Mouse (Mus musculus) heart, adult 2 months (tissue): ENCODE data around the gene Nxph3. TPM values are rescaled to one million over a fixed set of nuclear protein-coding genes. Genes with fewer than 3 reads are reported as not detected.

Source experiments
- DNase-seq, 2 experiments: peaks; one replicate each; pipeline ENCODE4 v3.0.0; 2021
- H3K27ac ChIP-seq: fragments of 200-600 bp; 2 replicates; pipeline ENCODE4 v1.8.1; 2022
- H3K27me3 ChIP-seq: fragments of 200-500 bp; 2 replicates; pipeline ENCODE4 v1.6.1; 2012; ENCODE audit warnings: mild to moderate bottlenecking, low read length, inconsistent platforms, mixed read lengths; ENCODE audit not compliant: control insufficient read depth, insufficient read depth
- H3K36me3 ChIP-seq: fragments of 200-500 bp; 2 replicates; pipeline ENCODE4 v1.6.1; 2012; ENCODE audit warnings: low read length, inconsistent platforms; ENCODE audit not compliant: control insufficient read depth, insufficient read depth
- H3K4me1 ChIP-seq: fragments of 200-500 bp; 2 replicates; pipeline ENCODE4 v1.6.1; 2011; ENCODE audit warnings: low read length; ENCODE audit not compliant: control insufficient read depth, insufficient read depth
- H3K4me3 ChIP-seq: fragments of 200-600 bp; 2 replicates; pipeline ENCODE4 v1.8.1; 2022
- H3K79me2 ChIP-seq: fragments of 200-500 bp; replicated peaks from 2 replicates; pipeline ENCODE4 v1.6.1; 2012; ENCODE audit warnings: mild to moderate bottlenecking, inconsistent platforms, low read length, moderate library complexity, mixed read lengths; ENCODE audit not compliant: control insufficient read depth, insufficient read depth
- H3K9ac ChIP-seq: fragments of 200-500 bp; 2 replicates; pipeline ENCODE4 v1.6.1; 2012; ENCODE audit warnings: low read depth, mild to moderate bottlenecking, control low read depth, inconsistent platforms, low read length, mixed read lengths
- CTCF ChIP-seq: fragments of 200-600 bp; IDR thresholded peaks from 2 replicates; pipeline ENCODE4 v1.8.1; 2022; ENCODE audit warnings: antibody characterized with exemption, mild to moderate bottlenecking, moderate library complexity
- EP300 ChIP-seq: fragments of 200-500 bp; IDR thresholded peaks from 2 replicates; pipeline ENCODE4 v1.6.1; 2011; ENCODE audit warnings: low read depth, low read length, control low read depth; ENCODE audit not compliant: insufficient read depth
- POLR2A ChIP-seq: fragments of 200-500 bp; IDR thresholded peaks from 2 replicates; pipeline ENCODE4 v1.6.1; 2011; ENCODE audit warnings: mild to moderate bottlenecking, low read depth, low read length, control low read depth; ENCODE audit not compliant: insufficient read depth
- WGBS: fragments of 180-500 bp; shearing (Covaris S2); methylation state at CpG from one replicate; pipeline ENCODE4 v1.1.7; 2018; 5-methylcytosine and 5-hydroxymethylcytosine counted together
- intact Hi-C: fragments of 180-260 bp; cut with DNase I; formaldehyde crosslinking; loops from one replicate; pipeline ENCODE4 v1.15.1; 2025
- polyA plus RNA-seq: library from polyadenylated mRNA; depleted of rRNA; stranded (reverse); fragments of >200 nt; gene quantifications from 2 replicates; pipeline ENCODE4 v1.2.3, GENCODE M21; 2012
- total RNA-seq, 2 experiments: library from RNA; stranded (reverse); gene quantifications; 2 replicates each; pipeline ENCODE4 v1.2.3; 2021

Gene Nxph3
- total and polyA plus RNA-seq, 3 experiments, result 0.55 to 0.73 (median 0.57) TPM

DNA sequence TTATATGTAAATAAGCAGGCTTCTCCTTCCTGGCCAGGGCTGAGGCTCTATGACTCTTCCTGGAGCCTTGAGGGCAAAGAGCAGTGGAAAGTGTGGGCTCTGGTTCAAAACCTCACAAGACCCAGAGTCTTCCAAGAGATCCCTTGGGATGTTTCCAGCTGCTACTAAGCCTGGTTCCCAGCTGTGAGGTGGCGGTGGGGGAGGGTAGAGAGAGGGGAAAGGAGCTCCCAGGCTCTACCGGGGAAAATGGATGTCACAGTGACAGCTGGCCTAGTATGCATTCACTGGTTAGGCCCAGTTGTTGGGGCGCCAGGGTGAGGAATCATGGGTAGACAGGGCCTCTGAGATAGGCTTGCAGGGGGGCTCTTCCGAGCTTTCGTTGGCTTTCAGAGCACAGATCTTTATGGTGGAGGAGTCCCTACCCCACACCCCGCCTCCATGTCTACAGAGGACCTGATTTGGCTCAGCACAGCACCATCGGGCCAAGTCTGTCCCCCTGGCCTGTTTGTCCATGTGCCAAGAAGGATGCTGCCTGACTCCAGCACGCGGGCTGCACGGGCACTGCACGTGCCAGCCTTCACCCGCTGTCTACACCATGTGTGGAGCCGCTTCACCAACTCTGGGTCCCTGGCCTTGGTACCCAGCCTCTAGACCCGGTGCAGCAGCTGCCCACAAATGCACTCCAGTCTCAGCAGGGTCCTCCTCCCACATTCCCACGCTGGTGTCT, 24.2 kb upstream of the Nxph3 start:
- 79% methylated on average over 15 of the region's 15 CpGs for WGBS
- H3K4me1 ChIP-seq, result peaks cover 2% of the 10 kb centered on the region; the same call in 1 of the 2 replicates
- DNase-seq, result no peak
- no peaks in the 10 kb centered on the region for H3K79me2 ChIP-seq
- no peaks in the 10 kb centered on the region for H3K27me3 ChIP-seq
- no peak overlapping the region for H3K4me3 ChIP-seq
- H3K36me3 ChIP-seq, result no peaks in the 10 kb centered on the region
- no peak for TF ChIP-seq POLR2A
- H3K27ac ChIP-seq, result no peak overlapping the region
- intact Hi-C loops, result no loop called here
- H3K9ac ChIP-seq, result no peak overlapping the region

DNA sequence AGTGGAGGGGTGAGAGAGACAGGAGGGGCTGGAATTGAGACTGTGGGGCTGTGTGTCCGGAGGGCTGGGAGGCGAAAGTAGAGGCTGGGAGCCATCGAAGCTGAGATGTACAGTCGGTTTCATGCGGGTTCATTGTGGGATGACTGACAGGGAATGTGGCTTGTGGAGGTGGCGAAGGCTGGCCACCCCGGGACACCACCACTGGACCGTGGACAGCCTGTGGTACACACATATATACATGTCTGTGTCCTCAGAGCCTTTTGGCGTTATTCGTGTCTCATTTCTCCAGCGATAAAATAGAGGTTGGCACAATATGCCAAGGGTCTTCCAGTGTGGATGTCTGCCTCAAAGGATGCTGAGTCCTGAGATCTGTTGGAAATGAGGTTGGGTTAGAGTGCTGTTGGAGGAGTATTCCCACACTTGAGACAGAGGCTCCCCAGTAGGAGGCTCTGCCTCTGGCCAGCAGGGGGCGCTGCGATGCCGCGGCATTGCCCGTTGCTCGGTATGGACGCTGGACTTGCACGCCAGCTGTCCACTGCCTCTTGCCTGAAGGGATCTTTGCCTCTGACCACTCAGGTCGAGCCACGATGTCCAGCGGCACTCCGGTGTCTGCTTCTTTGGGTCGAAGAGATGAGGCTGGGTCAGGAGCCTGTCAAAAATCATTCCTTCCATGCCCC, 19.3 kb upstream of the Nxph3 start:
- Histone ChIP-seq H3K9ac (no peak overlapping the region), H3K4me3 (no peak overlapping the region), H3K36me3 (no peaks in the 10 kb centered on the region), H3K27ac (no peak overlapping the region), H3K79me2 (no peaks in the 10 kb centered on the region), H3K27me3 (no peaks in the 10 kb centered on the region), H3K4me1 (peaks cover 2% of the 10 kb centered on the region; the same call in 1 of the 2 replicates)
- WGBS, result 21% methylated on average over 24 of the region's 24 CpGs
- intact Hi-C loops, result loop anchor here (1.0 to 5.0 kb wide), 3 partner anchors 53 to 219 kb away; no protein-coding TSS in a partner anchor
- no peak for TF ChIP-seq POLR2A
- TF ChIP-seq CTCF, result 0 out of 2 replicates have a peak, but pooled peaks have one; percentile 100
- TF ChIP-seq EP300, result peak; percentile 86
- DNase-seq, result peak; percentile 82 to 93

DNA sequence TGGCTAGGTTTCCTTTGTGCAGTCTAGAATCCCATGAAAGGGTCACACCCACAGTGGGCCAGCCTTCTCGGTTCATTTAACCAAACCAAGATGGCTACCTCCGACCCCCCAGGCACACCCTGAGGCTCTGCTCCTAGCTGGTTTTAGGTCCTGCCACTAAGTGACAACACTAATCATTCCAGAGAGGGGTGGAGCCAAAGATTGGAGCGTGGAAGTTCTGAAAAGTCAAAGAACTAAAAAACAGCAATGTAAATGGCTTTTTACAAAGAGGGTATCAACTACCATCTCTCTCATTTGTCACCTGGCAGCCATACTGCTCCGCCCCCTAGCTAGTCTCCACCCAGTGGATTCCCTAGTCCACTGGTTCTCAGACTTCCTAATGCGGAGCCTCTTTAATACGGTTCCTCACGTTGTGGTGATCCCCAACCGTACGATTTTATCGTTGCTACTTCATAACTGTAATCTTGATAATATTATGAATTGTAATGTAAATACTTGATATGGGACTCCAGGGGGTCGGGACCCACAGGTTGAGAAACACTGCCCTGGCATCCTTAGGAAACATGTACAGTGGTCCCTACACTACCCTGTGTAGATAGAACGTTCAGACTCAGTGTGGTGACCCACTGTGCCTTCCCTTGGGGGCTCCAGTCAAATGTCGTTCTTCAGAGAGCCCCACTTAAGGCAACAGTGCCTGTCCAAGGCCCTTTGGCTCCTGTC, 18.1 kb upstream of the Nxph3 start:
- WGBS, result 61% methylated on average over 13 of the region's 13 CpGs
- H3K27ac ChIP-seq, result no peak overlapping the region
- no peak overlapping the region for H3K4me3 ChIP-seq
- H3K27me3 ChIP-seq, result no peaks in the 10 kb centered on the region
- TF ChIP-seq CTCF (no peak), EP300 (no peak), POLR2A (no peak)
- intact Hi-C loops, result loop anchor here (1.0 to 5.0 kb wide), 3 partner anchors 54 to 220 kb away; no protein-coding TSS in a partner anchor
- no peaks in the 10 kb centered on the region for H3K79me2 ChIP-seq
- no peak for DNase-seq
- H3K4me1 ChIP-seq, result peaks cover 2% of the 10 kb centered on the region; the same call in 1 of the 2 replicates
- no peaks in the 10 kb centered on the region for H3K36me3 ChIP-seq
- H3K9ac ChIP-seq, result no peak overlapping the region

DNA sequence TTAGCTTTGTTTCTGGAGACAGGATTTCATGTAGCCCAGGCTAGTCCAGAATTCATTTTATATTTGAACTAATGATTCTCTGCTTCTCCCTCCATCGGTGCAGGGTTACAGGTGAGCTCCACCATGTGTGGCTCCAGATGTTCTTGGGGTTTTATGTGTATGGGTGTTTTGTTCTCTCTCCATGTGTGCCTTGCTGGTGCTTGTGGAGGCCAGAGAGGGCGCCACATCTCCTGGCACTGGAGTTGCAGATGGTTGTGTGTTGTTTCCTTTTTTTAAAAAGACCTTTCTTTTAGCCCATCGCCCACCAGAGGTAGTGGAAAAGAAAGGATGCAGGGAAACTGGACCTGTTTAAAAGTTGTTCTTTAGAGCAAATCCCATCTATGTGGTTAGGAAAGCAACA, 13.9 kb upstream of the Nxph3 start:
- H3K27ac ChIP-seq, result no peak overlapping the region
- intact Hi-C loops, result loop anchor here (10.0 kb wide), 1 partner anchor 483 kb away; the partner anchor contains the start of gene Pdk2
- H3K4me3 ChIP-seq, result no peak overlapping the region
- no peaks in the 10 kb centered on the region for H3K79me2 ChIP-seq
- TF ChIP-seq CTCF (no peak), POLR2A (no peak), EP300 (no peak)
- no peak overlapping the region for H3K9ac ChIP-seq
- H3K27me3 ChIP-seq, result no peaks in the 10 kb centered on the region
- WGBS, result 79% methylated on average over 3 of the region's 3 CpGs
- DNase-seq, result no peak
- no peaks in the 10 kb centered on the region for H3K4me1 ChIP-seq
- no peaks in the 10 kb centered on the region for H3K36me3 ChIP-seq

DNA sequence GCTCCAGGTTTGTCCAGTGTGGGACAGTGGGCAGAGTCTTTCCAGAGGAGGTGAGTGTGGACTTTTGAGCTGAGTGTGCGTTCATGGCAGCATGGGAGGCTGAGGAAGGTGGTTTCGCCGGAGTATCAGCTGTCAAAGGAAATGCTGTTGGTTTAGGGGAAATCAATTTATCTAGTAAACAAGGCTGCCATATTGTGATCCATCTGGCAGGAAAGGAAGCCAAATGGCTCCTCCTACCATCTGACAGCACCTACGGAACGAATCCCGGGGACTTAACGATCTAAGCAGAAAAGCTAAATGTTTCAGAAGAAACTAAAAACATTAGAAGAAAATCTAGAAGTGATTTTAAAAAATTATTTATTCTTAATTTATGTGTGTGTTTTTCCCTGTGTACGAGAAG, 12.9 kb upstream of the Nxph3 start:
- Histone ChIP-seq H3K4me1 (no peaks in the 10 kb centered on the region), H3K27me3 (no peaks in the 10 kb centered on the region), H3K4me3 (no peak overlapping the region), H3K36me3 (no peaks in the 10 kb centered on the region), H3K27ac (no peak overlapping the region), H3K79me2 (no peaks in the 10 kb centered on the region), H3K9ac (no peak overlapping the region)
- no peak for DNase-seq
- TF ChIP-seq CTCF (no peak), EP300 (no peak), POLR2A (no peak)
- intact Hi-C loops, result loop anchor here (10.0 kb wide), 1 partner anchor 483 kb away; the partner anchor contains the start of gene Pdk2
- WGBS, result 76% methylated on average over 8 of the region's 8 CpGs
